Mouse (Mus musculus): ENCODE measurements around the gene Wnt5b. TPM values are rescaled to one million over a fixed set of nuclear protein-coding genes. Genes with fewer than 3 reads are reported as not detected.

Gene Wnt5b
- polyA plus RNA-seq, 1 experiment, result not detected

DNA sequence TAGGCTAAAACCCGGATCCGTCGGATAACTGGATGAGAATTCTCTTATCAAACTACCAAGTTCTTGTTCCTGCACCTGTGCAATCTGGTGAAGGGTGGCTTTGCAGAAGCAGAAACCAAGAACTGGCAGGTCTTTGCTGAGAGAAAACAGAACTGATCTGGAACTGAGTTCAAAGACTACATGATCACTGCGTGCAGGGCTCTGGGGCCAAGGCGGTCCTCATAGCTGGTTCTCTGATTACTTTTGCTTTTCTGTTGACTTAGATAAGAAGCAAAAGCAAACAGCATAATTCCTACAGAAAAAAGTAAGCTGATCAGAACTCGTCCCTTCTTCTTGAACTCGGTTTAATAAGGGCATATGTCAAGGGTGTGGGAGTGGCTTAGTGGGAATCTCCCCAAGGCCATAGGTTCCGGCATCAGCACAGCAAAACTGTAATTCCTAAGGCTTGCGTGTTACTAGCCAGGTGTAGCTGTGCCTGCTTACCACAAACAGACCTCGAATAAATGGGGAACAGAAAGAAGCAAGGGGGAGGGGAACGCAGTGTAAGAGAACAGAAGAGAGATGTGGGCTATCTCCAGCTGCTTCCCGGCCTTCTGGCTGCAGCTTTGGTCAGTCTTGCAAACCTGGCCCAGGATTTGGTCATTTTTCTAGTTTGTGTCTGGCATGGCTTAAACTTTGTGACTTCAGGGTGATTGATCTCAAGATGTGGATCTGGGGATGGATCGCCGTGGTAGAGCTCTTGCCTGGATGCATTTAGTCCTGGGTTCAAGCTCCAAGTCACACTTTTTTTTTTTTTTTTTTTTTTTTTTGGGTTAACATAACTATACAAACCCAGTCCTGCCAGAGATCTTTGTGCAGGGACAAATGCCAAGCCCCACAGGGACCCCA is 148.5 kb downstream of the Wnt5b start:
- Histone ChIP-seq H3K27ac (ENCODE audit: insufficient read depth, low read depth, low read length) (peak overlapping the region; percentile 87), H3K4me1 (ENCODE audit: control insufficient read depth, insufficient read depth, low read length) (peaks cover 14% of the 10 kb centered on the region), H3K4me3 (ENCODE audit: insufficient read depth, low read length) (peak overlapping the region; percentile 6)
- no peak for TF ChIP-seq POLR2A (IDR thresholded peaks at IDR 0.05; ENCODE audit: borderline replicate concordance, low read depth, low read length)
- TF ChIP-seq CTCF (IDR thresholded peaks at IDR 0.05; ENCODE audit: low read depth, low read length), result 0 out of 2 replicates have a peak, but pooled peaks have one; percentile 4

DNA sequence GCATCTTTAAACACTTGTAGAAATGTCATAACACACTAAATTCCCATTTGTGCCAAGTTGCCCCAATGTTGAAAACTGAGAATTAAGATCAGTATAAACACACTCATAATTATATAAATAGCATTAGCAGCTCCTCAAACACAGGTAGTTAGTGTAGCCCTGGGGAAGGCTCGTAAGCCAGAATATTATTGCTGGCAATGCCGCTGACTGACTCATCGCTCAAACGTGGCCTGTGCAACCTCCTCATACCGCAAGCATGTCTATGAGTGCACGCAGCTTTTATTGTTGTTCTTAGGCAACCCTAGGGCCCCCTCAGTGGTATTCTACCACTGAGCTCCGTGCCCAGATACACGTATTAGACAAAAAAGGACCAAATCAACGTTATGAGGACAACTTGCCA is 151.3 kb downstream of the Wnt5b start:
- no peak overlapping the region for H3K27ac ChIP-seq (ENCODE audit: insufficient read depth, low read depth, low read length)
- no peak overlapping the region for H3K4me3 ChIP-seq (ENCODE audit: insufficient read depth, low read length)
- H3K4me1 ChIP-seq (ENCODE audit: control insufficient read depth, insufficient read depth, low read length), result peaks cover 23% of the 10 kb centered on the region
- no peak for TF ChIP-seq POLR2A (IDR thresholded peaks at IDR 0.05; ENCODE audit: borderline replicate concordance, low read depth, low read length)
- TF ChIP-seq CTCF (IDR thresholded peaks at IDR 0.05; ENCODE audit: low read depth, low read length), result no peak

DNA sequence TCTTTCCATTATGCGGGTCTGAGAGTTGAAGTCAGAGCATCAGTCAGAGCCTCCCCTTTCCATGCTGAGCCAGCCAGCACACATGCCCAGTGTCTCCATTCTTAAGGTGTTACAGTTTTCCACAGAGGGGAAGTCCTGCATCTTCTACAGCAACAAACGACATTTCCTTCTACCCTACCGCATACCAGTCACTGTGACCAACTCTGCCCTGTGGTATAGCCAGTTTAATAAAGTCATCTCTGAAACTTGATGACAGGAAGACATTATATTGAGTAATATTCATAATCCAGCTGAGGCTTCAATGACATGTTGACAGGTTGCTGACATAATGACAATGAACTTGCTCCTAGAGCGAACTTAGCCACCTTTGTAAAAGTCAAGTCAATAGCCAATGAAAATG is 153.4 kb downstream of the Wnt5b start:
- Histone ChIP-seq H3K4me1 (ENCODE audit: control insufficient read depth, insufficient read depth, low read length) (peaks cover 20% of the 10 kb centered on the region), H3K4me3 (ENCODE audit: insufficient read depth, low read length) (no peak overlapping the region), H3K27ac (ENCODE audit: insufficient read depth, low read depth, low read length) (no peak overlapping the region)
- no peak for TF ChIP-seq CTCF (IDR thresholded peaks at IDR 0.05; ENCODE audit: low read depth, low read length)
- no peak for TF ChIP-seq POLR2A (IDR thresholded peaks at IDR 0.05; ENCODE audit: borderline replicate concordance, low read depth, low read length)

DNA sequence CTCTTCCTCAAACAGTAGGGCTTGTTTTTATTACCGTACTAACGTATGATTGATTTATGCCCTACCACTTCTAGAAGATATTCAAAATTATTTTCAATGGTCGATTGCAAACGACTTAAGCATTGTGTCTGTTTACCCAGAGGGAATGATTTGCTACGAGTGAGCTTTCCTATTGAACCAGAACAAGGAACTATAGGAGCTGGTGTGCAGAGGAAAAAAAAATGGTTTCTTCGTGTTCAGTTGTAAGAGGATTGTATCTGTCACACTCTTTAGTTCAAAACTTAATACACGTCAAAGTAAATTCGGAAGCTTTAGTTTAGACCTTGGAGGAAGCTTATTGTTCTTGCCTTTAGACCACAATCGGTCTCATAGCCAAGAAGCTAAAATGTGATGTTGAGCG is 155.1 kb downstream of the Wnt5b start:
- Histone ChIP-seq H3K4me1 (ENCODE audit: control insufficient read depth, insufficient read depth, low read length) (peaks cover 13% of the 10 kb centered on the region), H3K27ac (ENCODE audit: insufficient read depth, low read depth, low read length) (peak overlapping the region; percentile 84), H3K4me3 (ENCODE audit: insufficient read depth, low read length) (peak overlapping the region; percentile 97)
- no peak for TF ChIP-seq CTCF (IDR thresholded peaks at IDR 0.05; ENCODE audit: low read depth, low read length)
- no peak for TF ChIP-seq POLR2A (IDR thresholded peaks at IDR 0.05; ENCODE audit: borderline replicate concordance, low read depth, low read length)

DNA sequence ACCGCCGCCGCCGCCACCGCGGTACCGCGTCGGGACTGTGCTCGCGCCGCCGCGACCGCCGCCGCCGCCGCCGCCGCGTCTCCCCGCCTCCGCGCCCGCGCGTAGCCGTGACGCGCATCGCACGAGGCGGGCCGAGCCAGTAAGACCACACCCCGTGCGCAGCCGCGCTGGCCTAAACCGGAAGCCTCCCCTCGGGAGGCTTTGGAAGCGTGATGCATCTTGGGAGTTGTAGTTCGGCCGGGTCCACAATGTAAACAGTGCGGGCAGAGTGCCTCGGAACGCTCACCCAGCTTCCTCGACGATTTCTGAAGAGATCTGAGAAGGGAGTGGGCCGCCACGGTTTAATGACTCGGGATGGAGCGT is 155.5 kb downstream of the Wnt5b start:
- Histone ChIP-seq H3K27ac (ENCODE audit: insufficient read depth, low read depth, low read length) (peak overlapping the region; percentile 84), H3K4me3 (ENCODE audit: insufficient read depth, low read length) (peak overlapping the region; percentile 97), H3K4me1 (ENCODE audit: control insufficient read depth, insufficient read depth, low read length) (peaks cover 13% of the 10 kb centered on the region)
- TF ChIP-seq POLR2A (IDR thresholded peaks at IDR 0.05; ENCODE audit: borderline replicate concordance, low read depth, low read length) (0 out of 2 replicates have a peak, but pooled peaks have one; percentile 13), CTCF (IDR thresholded peaks at IDR 0.05; ENCODE audit: low read depth, low read length) (no peak)

DNA sequence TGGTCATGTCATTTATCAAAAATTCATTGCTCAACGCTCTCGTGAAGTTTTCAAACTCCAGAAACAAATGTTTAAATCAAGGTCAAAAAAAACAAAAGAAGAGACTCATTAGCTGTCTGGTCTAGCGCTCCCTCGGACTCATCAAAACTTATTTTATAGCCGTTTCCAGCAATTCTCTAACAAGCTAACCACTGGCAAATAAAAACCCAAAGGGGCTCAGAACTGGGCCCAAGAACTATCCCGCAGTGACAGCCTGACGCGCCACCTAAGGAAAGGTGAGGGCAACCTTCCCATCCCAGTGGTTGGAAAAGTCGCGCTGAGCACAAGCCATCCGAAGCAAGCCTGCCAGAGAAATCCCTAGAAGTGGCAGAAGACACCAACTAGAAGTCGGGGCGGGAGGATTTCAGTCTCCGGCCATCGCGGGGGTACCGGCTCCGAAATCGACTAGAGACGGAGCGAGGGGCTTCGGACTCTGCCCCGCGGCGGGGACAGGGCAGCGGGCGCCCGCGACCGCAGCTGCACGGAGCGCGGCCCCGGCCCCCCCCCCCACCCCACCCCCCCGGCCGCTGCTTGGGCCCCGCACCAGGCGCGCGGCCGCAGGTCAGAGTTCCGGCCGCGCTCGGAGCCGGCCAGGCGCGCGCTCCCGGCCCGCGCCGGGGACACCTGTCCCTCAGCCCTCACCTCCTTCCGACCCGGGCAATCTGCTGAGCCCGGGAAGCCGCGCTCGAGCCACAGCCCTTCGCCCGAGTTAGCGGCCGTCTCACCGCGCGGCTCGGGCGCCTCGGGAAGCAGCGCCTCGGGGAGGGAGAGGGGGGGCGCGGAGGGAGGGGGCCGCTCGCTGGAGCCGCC is 156.1 kb downstream of the Wnt5b start:
- H3K4me1 ChIP-seq (ENCODE audit: control insufficient read depth, insufficient read depth, low read length), result peaks cover 13% of the 10 kb centered on the region
- peak overlapping the region; percentile 91 for H3K4me3 ChIP-seq (ENCODE audit: insufficient read depth, low read length)
- H3K27ac ChIP-seq (ENCODE audit: insufficient read depth, low read depth, low read length), result peak overlapping the region; percentile 53
- TF ChIP-seq CTCF (IDR thresholded peaks at IDR 0.05; ENCODE audit: low read depth, low read length) (no peak), POLR2A (IDR thresholded peaks at IDR 0.05; ENCODE audit: borderline replicate concordance, low read depth, low read length) (no peak)

DNA sequence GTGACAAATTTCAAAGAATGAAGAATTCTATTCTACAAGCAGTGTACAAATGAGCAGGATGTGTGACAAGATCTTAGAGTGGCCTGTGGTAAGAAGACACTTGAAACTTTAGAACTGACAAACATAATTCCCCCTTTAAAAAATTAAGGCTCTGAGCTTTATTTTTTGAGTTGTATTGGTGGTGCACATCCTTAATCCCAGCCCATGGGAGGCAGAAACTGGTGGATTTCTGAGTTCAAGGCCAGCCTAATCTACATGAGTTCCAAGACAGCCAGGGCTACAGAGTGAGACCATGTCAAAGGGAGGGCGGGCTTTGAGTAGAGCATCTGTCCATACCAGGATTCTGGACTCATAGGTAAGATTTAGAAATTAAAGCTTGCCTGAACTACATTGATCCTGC is 157.3 kb downstream of the Wnt5b start:
- H3K27ac ChIP-seq (ENCODE audit: insufficient read depth, low read depth, low read length), result no peak overlapping the region
- TF ChIP-seq CTCF (IDR thresholded peaks at IDR 0.05; ENCODE audit: low read depth, low read length) (no peak), POLR2A (IDR thresholded peaks at IDR 0.05; ENCODE audit: borderline replicate concordance, low read depth, low read length) (no peak)
- peaks cover 13% of the 10 kb centered on the region for H3K4me1 ChIP-seq (ENCODE audit: control insufficient read depth, insufficient read depth, low read length)
- peak overlapping the region; percentile 91; the same call in 1 of the 2 replicates for H3K4me3 ChIP-seq (ENCODE audit: insufficient read depth, low read length)

DNA sequence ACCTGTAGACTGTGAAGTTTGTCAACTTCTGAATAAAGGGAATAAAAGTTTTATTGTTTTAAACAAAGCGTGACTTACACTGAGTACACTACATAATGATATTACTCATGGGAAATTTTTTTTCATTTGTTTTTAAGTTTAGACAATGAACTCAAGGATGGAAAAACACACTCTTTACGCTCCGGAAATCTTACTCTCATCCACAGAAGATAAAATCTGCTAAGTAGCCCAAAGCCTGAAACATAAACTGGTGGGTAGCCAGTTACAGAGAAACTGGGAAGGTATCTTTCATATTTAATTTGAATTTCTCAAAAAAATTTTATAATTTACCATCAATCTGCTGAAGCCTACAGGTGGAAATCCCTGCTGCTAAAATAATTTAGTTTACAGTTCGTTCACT is 157.7 kb downstream of the Wnt5b start:
- Histone ChIP-seq H3K4me3 (ENCODE audit: insufficient read depth, low read length) (no peak overlapping the region), H3K27ac (ENCODE audit: insufficient read depth, low read depth, low read length) (no peak overlapping the region), H3K4me1 (ENCODE audit: control insufficient read depth, insufficient read depth, low read length) (peaks cover 13% of the 10 kb centered on the region)
- TF ChIP-seq CTCF (IDR thresholded peaks at IDR 0.05; ENCODE audit: low read depth, low read length) (no peak), POLR2A (IDR thresholded peaks at IDR 0.05; ENCODE audit: borderline replicate concordance, low read depth, low read length) (no peak)

DNA sequence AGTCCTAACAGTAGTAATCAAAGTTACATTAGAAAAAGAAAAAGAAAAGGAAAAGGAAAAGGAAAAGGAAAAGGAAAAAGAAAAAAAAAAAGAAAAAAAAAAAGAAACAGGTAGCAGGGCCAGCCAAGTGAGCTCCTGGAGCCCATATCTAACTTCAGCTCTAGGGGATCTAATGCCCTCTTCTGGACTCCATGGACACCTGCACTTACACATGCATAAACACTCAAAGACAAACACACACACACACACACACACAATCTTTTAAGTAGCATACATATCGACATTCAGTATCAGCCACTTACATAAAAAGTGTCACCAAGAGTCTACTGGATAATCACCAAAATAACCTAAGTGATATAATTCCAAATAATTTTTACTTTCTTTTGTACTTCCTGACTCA is 158.5 kb downstream of the Wnt5b start:
- H3K4me3 ChIP-seq (ENCODE audit: insufficient read depth, low read length), result no peak overlapping the region
- H3K4me1 ChIP-seq (ENCODE audit: control insufficient read depth, insufficient read depth, low read length), result peaks cover 13% of the 10 kb centered on the region
- no peak overlapping the region for H3K27ac ChIP-seq (ENCODE audit: insufficient read depth, low read depth, low read length)
- TF ChIP-seq POLR2A (IDR thresholded peaks at IDR 0.05; ENCODE audit: borderline replicate concordance, low read depth, low read length) (no peak), CTCF (IDR thresholded peaks at IDR 0.05; ENCODE audit: low read depth, low read length) (no peak)

Other genes with a start within 250 kb of the Wnt5b start
- gene Lrtm2, start 213.6 kb downstream of the Wnt5b start, polyA plus RNA-seq (2012; ENCODE audit: insufficient read depth, insufficient read length, missing spikeins), result not detected in 2 replicates
- gene Adipor2, start 126.6 kb downstream of the Wnt5b start, polyA plus RNA-seq (2012; ENCODE audit: insufficient read depth, insufficient read length, missing spikeins), result 67.6 and 71.2 TPM in 2 replicates
- gene Fbxl14, start 64.7 kb downstream of the Wnt5b start, polyA plus RNA-seq (2012; ENCODE audit: insufficient read depth, insufficient read length, missing spikeins), result 30.7 and 34.3 TPM in 2 replicates